Mouse (Mus musculus): ENCODE measurements at regions not wholly inside any gene's neighbourhood (a gene's known extent, or its start where the extent isn't known, plus 50 kb on each side); places are given as distances from the start of the nearest gene placed in this dataset.

DNA sequence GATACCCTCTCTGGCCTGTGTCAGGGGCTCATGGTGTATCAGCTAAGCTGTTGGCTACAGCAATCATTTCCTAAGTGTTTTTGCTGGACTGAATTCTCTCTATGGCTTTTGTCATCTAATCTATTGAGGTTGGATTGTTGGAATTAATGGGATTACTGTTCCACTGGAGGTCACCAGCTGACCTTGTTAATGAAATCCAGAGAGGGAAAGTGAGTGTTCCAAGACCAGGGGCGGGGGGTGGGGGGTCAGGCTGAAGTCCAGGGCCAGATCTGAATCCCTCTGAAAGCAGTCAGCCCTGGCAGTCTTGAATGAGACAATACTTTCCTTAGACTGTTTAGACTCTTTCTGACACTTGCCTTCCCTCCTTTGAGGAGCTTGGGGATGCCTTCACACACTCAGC lies 64.0 kb downstream of the Irx6 start:
- TF ChIP-seq GATA1 (IDR thresholded peaks at IDR 0.05; ENCODE audit: low read length) (no peak), TAL1 (IDR thresholded peaks at IDR 0.05; ENCODE audit: low read length) (no peak)

All from erythroblast, embryonic 14.5 days (primary cell).